Mouse (Mus musculus) cerebellum, adult 9-11 months (tissue): Measurements from ENCODE around the gene Mapk8ip1.
A peak's percentile ranks its signal among the peaks of the same experiment; 100 is the strongest.

Experiments
- DNase-seq: peaks from one replicate; pipeline ENCODE4 v3.0.0; 2022

Mapk8ip1 gene

GRCm38 (mm10) chr2:92401091-92401561 is at the start of gene Mapk8ip1:
TSS of gene Mapk8ip1 (minus strand) at chr2:92401263.
- peak; percentile 81 for DNase-seq

DNA sequence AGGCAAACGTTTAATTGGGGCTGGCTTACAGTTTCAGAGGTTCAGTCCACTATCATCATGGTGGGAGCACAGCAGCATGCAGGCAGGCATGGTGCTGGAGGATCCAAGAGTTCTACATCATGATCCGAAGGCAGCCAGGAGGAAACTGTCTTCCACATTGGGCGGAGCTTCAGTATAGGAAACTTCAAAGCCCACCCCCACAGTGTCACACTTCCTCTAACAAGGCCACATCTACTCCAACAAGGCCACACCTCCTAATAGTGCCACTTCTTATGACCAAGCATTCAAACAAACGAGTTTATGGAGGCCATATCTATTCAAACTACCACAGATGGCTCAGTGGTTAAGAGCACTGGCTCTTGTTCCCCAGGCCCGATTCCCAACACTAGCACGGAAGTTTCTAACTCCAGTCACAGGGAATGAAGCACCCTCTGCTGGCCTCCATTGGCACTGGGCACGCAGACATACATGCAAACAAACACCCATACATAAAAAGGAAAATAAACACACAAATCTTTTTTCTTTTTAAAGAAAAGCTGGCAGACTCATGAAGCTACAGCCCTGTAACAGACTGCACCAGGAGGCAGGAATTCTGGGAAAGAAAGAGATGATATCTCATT is 46.2 kb upstream of the Mapk8ip1 start:
- no peak for DNase-seq

- DNase-seq, result peak; percentile 41
Observed at GRCm38 (mm10) chr2:92446656-92447055, 45.6 kb upstream of the Mapk8ip1 start.

GRCm38 (mm10) chr2:92445890-92446289 is 44.8 kb upstream of the Mapk8ip1 start:
- no peak for DNase-seq

DNA sequence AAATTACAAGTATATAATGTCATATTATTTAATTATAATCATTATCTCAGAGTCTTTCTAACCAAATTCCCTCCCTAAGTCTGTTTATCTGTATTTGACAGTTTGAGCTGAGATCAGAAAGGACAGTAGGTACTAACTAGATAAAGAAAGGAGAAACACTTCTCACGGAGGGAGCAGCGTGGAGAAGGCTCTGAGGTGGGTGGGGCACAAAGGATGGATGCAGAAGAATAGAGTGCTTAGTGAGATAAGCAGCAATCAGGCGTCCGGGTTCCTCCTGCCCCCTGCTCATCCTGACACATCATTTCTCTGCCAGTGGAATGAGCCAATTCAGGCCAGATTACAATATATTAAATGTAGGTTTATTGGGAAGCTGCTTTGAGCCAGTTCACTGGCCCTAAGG is 43.3 kb upstream of the Mapk8ip1 start:
- no peak for DNase-seq

DNA sequence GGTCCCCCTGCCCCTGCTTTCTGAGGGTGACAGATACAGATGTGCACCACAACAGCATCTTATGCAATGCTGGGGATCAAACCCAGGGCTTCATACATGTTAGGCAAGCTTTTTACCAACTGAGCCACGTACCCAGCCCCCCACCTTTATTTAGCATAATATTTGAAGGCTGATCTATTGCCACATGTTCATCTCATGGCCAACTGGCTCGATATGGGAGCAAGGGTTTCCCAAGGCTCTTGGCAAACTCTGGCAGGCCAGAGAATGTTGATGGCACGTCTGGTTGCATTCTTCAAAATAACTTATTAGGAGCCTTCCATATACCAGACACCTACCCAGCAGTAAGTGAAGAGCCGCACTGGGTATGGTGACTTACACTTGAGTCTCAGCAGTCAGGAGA is 42.2 kb upstream of the Mapk8ip1 start:
- no peak for DNase-seq

- peak; percentile 26 for DNase-seq
Observed at GRCm38 (mm10) chr2:92442419-92443001, 41.4 kb upstream of the Mapk8ip1 start.

DNA sequence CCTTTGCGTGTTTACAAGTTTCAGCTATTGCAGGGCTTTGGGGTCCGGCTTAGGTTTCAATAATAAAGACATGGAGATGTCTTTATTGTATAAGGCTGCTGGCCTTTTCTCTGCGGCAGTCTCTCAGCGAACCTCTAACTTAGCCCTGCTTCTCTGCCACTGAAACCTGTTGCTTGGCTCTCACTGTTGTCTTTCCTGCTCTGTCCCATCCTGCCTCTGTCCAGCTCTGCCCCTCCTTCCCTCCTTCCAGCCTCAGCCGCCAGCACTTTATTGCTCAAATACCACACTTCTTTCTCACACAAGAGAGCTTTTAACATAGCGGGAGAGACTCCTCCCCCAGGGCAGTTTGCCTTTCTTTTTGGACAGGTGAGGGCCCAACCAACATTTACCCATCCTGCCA is 39.4 kb upstream of the Mapk8ip1 start:
- no peak for DNase-seq

GRCm38 (mm10) chr2:92438567-92438966 is 37.5 kb upstream of the Mapk8ip1 start:
- no peak for DNase-seq

- DNase-seq, result peak; percentile 87
Observed at GRCm38 (mm10) chr2:92437875-92438274, 36.8 kb upstream of the Mapk8ip1 start.

DNA sequence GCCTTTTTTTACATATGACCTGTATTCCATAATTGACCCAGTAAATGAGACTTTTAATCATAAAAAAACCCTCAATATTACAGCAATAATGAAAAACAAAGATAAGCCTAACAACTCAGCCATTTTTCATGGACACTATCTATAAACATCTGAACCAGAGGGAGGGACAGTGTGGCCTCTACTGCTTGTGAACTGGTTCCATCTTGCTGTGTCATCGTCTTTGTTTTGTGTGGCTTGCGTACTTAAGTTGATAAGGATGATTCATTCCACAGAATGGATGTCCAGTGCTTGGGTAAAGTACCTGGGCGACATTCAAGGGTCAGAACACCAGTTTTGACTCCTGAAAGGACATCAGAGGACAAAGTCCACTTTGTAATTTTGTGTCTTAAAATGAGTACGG is 36.3 kb upstream of the Mapk8ip1 start:
- no peak for DNase-seq

DNA sequence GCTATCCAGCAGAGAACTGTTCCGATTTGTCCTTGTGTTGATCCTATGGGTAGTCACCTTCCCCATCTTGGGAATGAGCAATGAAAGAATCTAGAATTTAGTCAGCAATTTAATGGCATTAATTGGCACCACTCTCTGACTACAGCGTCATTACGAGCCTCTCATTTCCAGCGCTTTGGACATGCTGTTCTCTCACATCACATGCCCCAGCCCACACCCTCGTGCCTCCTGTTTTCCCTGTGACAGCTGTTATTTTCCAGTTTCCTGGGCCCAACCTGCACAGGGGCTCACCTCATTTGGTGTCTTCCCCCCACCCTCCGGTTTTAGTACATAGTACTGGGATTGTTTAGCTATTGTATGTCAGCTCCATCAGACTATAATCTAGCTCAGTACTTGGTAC is 34.0 kb upstream of the Mapk8ip1 start:
- no peak for DNase-seq

GRCm38 (mm10) chr2:92434375-92434745 is 33.3 kb upstream of the Mapk8ip1 start:
- no peak for DNase-seq

DNA sequence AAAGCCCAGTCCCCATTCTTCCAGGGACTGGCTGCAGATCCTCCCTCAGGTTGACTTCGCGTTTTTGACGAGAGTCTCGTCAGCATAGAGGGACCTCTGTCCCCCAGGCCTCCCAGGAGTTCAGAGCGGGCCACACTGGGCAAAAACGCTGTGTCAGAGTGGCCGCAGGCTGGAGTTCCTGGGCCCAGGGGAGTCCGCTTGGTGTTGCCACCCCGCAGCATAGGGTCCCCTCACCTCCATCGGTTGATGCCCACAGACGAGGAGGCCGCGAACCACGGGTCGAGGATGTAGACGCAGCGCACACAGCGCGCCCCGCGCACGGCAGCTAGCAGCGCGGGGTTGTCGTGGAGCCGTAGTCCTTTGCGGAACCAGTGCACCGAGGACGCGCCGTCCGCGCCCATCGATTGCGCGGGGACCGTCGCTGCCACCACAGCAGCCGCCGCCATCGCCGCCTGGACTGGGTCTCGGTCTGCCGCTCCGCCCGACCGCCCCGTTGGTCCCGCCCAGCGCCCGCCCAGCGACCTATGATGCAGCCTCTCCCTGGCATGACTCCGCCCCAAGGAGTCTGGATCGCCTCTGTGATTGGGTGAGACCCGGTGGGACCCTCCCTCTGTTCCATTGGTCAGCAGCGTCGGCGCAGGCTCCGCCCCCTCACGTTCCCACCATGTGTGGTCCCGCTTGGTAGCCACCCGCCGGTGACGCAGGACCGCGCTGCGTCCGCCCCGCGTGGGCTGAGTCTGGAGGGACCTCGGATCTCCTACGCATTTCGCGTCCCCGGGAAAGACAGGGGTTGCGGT is 32.7 kb upstream of the Mapk8ip1 start, which contains the start of gene Cry2:
Gene Cry2, minus strand, starts transcription at position 466 of the 797 bp plus-strand sequence.
- DNase-seq, result peak; percentile 100

DNA sequence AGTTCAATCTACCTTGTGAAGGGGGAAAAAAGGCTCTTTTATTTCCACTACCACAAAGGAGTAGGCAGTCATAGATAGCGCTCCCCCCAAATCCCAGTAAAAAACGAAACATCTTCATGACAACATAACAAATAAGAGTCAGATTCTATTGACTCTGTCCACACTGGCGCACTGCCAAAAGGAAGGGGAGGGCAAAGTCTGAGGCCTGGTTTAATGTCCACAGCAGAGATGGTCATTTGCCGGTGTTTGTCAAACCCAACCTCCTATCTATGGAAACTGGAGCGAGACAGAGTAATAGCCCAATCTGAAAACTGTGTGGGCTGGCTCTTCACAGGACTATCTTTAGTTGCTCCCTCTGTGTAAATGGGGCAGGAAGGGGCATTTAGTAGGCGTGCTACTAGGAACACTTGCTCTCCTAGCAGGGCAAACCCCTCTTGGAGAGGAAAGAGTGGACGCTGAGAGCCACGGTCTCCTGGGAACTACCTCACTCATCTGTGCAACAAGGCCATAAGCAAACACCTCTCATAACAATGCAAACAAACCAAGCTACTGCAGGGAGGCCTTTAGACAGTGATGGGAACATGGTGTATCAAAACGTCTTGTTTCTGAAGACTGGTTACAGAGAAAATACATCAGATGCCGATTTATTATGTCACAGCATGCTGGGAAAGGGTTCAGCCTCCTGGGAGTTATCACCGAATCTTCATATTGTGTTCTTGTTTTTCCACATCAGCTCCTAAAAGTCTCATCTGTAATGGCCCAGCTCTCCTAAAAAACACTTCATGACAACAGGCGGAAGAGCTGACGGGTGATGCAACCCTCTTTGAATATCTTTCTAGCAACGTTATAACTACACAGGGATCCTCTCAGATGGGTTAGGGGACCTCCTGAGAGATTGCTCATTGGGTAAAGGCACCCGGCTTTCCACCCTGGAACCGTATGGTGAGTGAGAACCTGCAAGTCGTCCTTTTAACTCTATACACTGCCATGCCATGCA is 31.5 kb upstream of the Mapk8ip1 start:
- peak; percentile 73 for DNase-seq

DNA sequence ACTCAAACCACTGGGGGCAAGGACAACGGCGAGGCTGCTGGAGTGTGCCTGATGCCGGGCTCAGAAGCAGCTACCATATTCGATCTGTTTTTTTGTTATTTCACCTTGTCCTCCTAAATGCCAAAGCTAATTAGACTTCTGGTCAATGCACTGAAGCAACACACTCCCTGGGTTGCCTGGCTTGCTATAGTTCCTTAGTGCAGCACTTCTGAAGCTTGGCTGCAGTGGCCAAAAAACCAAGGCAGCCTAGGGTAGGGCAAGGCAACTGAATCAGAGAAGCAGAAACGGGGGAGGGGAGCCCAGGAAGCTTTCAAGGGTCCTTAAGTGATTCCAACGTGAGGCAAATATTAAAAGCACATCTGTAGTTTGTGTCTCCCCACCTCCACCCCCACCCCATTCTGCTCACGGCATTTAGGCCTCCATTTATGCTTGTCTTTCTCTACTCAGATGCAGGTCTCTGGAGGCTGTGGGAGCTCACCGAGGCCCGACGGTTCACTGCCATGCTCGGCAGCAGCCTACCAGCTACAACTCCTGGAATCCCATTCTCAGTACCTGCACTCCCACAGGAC is 30.6 kb upstream of the Mapk8ip1 start:
- peak; percentile 67 for DNase-seq

DNA sequence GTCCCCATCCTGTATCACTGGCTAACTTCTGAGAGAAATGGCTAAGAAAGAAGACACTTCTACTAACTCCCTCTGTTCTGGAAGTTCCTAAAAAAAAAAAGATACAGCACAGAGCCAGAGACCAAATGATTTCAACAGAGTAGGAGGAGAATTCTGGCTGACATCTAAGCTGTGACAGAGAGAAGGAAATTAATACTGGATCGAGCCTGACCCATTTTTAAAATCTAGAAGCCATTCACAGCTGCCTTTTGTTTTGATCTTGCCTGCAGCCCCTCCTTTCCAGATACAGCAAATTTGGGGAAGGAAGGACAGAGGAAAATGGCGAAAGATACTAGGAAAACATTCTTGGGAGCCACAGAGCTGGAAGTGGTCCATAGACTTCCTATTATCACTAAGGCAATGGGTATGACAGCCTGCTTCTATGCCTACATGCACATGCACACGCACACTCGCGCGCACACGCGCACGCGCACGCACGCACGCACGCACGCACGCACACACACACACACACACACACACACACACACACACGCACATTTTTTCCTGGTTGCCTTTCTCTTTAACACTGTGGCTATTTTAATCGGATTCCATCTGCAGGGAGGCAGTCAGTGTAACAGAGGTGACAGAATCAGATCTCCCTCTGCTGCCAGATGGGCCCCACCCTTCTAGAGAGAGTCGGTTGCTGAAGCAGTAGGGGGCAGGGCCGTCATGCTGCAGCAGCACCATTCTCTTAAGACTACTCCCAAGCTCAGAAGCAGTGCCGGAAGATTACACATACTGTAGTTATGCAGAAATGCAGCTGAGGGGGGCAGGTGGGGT is 29.9 kb upstream of the Mapk8ip1 start:
- DNase-seq, result peak; percentile 79

GRCm38 (mm10) chr2:92430089-92430488 is 29.0 kb upstream of the Mapk8ip1 start:
- no peak for DNase-seq

- DNase-seq, result peak; percentile 96
Observed at GRCm38 (mm10) chr2:92427882-92428281, 26.8 kb upstream of the Mapk8ip1 start.

DNA sequence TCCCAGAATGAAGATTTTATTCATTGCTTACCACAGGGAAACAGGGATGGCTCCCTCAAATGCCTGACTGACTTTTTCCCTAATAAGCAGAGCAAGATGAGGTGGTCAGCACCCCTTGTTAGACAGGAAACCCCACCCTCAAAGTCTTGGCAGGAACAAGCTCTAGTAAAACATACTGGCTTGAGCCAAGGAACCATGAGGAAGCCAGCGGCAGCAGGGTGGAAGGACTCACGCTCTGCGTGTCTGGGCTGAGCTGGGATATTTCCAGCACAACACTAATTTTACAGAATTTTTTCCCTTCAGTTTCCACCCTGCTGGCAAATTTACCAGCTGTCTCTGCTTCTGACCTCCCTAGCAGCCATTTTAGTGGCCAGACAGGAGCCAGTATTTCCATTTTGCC is 25.4 kb upstream of the Mapk8ip1 start:
- DNase-seq, result peak; percentile 62

- DNase-seq, result no peak
Observed at GRCm38 (mm10) chr2:92425366-92425765, 24.3 kb upstream of the Mapk8ip1 start.
